Mouse (Mus musculus): ENCODE measurements around the gene Cactin. TPM values are rescaled to one million over a fixed set of nuclear protein-coding genes. Genes with fewer than 3 reads are reported as not detected.
A peak's percentile ranks its signal among the peaks of the same experiment; 100 is the strongest.

Gene Cactin
- 41.4 and 44.3 TPM in 2 replicates for polyA plus RNA-seq (2012; rRNA removed)

- TF ChIP-seq POLR2A (IDR thresholded peaks at IDR 0.05; ENCODE audit: borderline replicate concordance, extremely low read depth, insufficient read depth, insufficient read length, poor library complexity, severe bottlenecking) = peak; percentile 76
- peak; percentile 16; the same call in 1 of the 2 replicates for TF ChIP-seq CTCF (IDR thresholded peaks at IDR 0.05; ENCODE audit: borderline replicate concordance, extremely low read depth, insufficient read depth, insufficient read length)
These were observed at the start of gene Cactin for GRCm38 (mm10) chr10:81320550-81321347. Gene Cactin (plus strand): TSS chr10:81321103.

GRCm38 (mm10) chr10:81272356-81272755, 48.5 kb upstream of the Cactin start:
- DNase-seq (ENCODE audit: low read depth) = no peak

More at GRCm38 (mm10) chr10:81320550-81321347, at the start of gene Cactin:
- DNase-seq (ENCODE audit: low read depth) = peak; percentile 100

GRCm38 (mm10) chr10:81273842-81274241, 47.1 kb upstream of the Cactin start:
- DNase-seq (ENCODE audit: low read depth) = no peak
- TF ChIP-seq CTCF (IDR thresholded peaks at IDR 0.05; ENCODE audit: borderline replicate concordance, extremely low read depth, insufficient read depth, insufficient read length) (no peak), POLR2A (IDR thresholded peaks at IDR 0.05; ENCODE audit: borderline replicate concordance, extremely low read depth, insufficient read depth, insufficient read length, poor library complexity, severe bottlenecking) (no peak)

More at GRCm38 (mm10) chr10:81272356-81272755, 48.5 kb upstream of the Cactin start:
- TF ChIP-seq POLR2A (IDR thresholded peaks at IDR 0.05; ENCODE audit: borderline replicate concordance, extremely low read depth, insufficient read depth, insufficient read length, poor library complexity, severe bottlenecking) (no peak), CTCF (IDR thresholded peaks at IDR 0.05; ENCODE audit: borderline replicate concordance, extremely low read depth, insufficient read depth, insufficient read length) (no peak)

- TF ChIP-seq CTCF (IDR thresholded peaks at IDR 0.05; ENCODE audit: borderline replicate concordance, extremely low read depth, insufficient read depth, insufficient read length) (no peak), POLR2A (IDR thresholded peaks at IDR 0.05; ENCODE audit: borderline replicate concordance, extremely low read depth, insufficient read depth, insufficient read length, poor library complexity, severe bottlenecking) (no peak)
- DNase-seq (ENCODE audit: low read depth) = no peak
These were observed 43.2 kb upstream of the Cactin start for GRCm38 (mm10) chr10:81277676-81278075.

- no peak for DNase-seq (ENCODE audit: low read depth)
- TF ChIP-seq CTCF (IDR thresholded peaks at IDR 0.05; ENCODE audit: borderline replicate concordance, extremely low read depth, insufficient read depth, insufficient read length) (no peak), POLR2A (IDR thresholded peaks at IDR 0.05; ENCODE audit: borderline replicate concordance, extremely low read depth, insufficient read depth, insufficient read length, poor library complexity, severe bottlenecking) (no peak)
These were observed 41.4 kb upstream of the Cactin start for GRCm38 (mm10) chr10:81279496-81279895.

- TF ChIP-seq POLR2A (IDR thresholded peaks at IDR 0.05; ENCODE audit: borderline replicate concordance, extremely low read depth, insufficient read depth, insufficient read length, poor library complexity, severe bottlenecking) = no peak
- TF ChIP-seq CTCF (IDR thresholded peaks at IDR 0.05; ENCODE audit: borderline replicate concordance, extremely low read depth, insufficient read depth, insufficient read length) = no peak
- DNase-seq (ENCODE audit: low read depth) = no peak
These were observed 36.7 kb upstream of the Cactin start for GRCm38 (mm10) chr10:81284189-81284588.

GRCm38 (mm10) chr10:81284719-81285118, 36.2 kb upstream of the Cactin start:
- no peak for DNase-seq (ENCODE audit: low read depth)
- TF ChIP-seq POLR2A (IDR thresholded peaks at IDR 0.05; ENCODE audit: borderline replicate concordance, extremely low read depth, insufficient read depth, insufficient read length, poor library complexity, severe bottlenecking) (no peak), CTCF (IDR thresholded peaks at IDR 0.05; ENCODE audit: borderline replicate concordance, extremely low read depth, insufficient read depth, insufficient read length) (no peak)

- DNase-seq (ENCODE audit: low read depth) = peak; percentile 95
- no peak for TF ChIP-seq CTCF (IDR thresholded peaks at IDR 0.05; ENCODE audit: borderline replicate concordance, extremely low read depth, insufficient read depth, insufficient read length)
- 0 out of 2 replicates have a peak, but pooled peaks have one; percentile 18 for TF ChIP-seq POLR2A (IDR thresholded peaks at IDR 0.05; ENCODE audit: borderline replicate concordance, extremely low read depth, insufficient read depth, insufficient read length, poor library complexity, severe bottlenecking)
These were observed 35.0 kb upstream of the Cactin start for GRCm38 (mm10) chr10:81285694-81286450.

- no peak for DNase-seq (ENCODE audit: low read depth)
- no peak for TF ChIP-seq CTCF (IDR thresholded peaks at IDR 0.05; ENCODE audit: borderline replicate concordance, extremely low read depth, insufficient read depth, insufficient read length)
- no peak for TF ChIP-seq POLR2A (IDR thresholded peaks at IDR 0.05; ENCODE audit: borderline replicate concordance, extremely low read depth, insufficient read depth, insufficient read length, poor library complexity, severe bottlenecking)
These were observed 34.3 kb upstream of the Cactin start for GRCm38 (mm10) chr10:81286586-81286985.

- DNase-seq (ENCODE audit: low read depth) = no peak
- TF ChIP-seq CTCF (IDR thresholded peaks at IDR 0.05; ENCODE audit: borderline replicate concordance, extremely low read depth, insufficient read depth, insufficient read length) (peak; percentile 70), POLR2A (IDR thresholded peaks at IDR 0.05; ENCODE audit: borderline replicate concordance, extremely low read depth, insufficient read depth, insufficient read length, poor library complexity, severe bottlenecking) (no peak)
These were observed 33.3 kb upstream of the Cactin start for GRCm38 (mm10) chr10:81287513-81288157.

- no peak for TF ChIP-seq POLR2A (IDR thresholded peaks at IDR 0.05; ENCODE audit: borderline replicate concordance, extremely low read depth, insufficient read depth, insufficient read length, poor library complexity, severe bottlenecking)
- peak; percentile 53; the same call in 1 of the 2 replicates for TF ChIP-seq CTCF (IDR thresholded peaks at IDR 0.05; ENCODE audit: borderline replicate concordance, extremely low read depth, insufficient read depth, insufficient read length)
- no peak for DNase-seq (ENCODE audit: low read depth)
These were observed 32.3 kb upstream of the Cactin start for GRCm38 (mm10) chr10:81288601-81289000.
